Comparison of ENCODE assay signal across 8 mouse cellular contexts in genomic region chr11:115321906-115322693, GRCm38 (mm10). TPM values are rescaled to one million over a fixed set of nuclear protein-coding genes. Genes with fewer than 3 reads are reported as not detected.
A peak's percentile ranks its signal among the peaks of the same experiment; 100 is the strongest.
DNase-seq lines count a peak whose midpoint lies in the region; ATAC-seq and TF ChIP-seq lines count a peak whose summit lies in the region.

TSS of gene Ush1g (minus strand) at chr11:115322041.

- peak; percentile 27 for DNase-seq in heart, adult 8-10 months (ENCODE audit: low spot score)
- no peak for DNase-seq in heart, adult 9 months (ENCODE audit: low spot score in 2 of 2)
- peak; percentile 44 for DNase-seq in G1E (ENCODE audit: low spot score)
- peak; percentile 60 for DNase-seq in cerebellum, adult 9-10 months
- DNase-seq in gastrocnemius, postnatal 10 days, result peak; percentile 77
- DNase-seq in lung, postnatal 25 days (ENCODE audit: low spot score), result peak; percentile 18
- peak; percentile 49 for DNase-seq in skeletal muscle tissue, adult 2 months (ENCODE audit: low read depth, low spot score)

- H3K36me3 ChIP-seq in G1E (replicated peaks), result no peaks in the 10 kb centered on the region
- no peaks in the 10 kb centered on the region for H3K36me3 ChIP-seq in kidney, embryonic 14.5 days (ENCODE audit: control insufficient read depth, insufficient read depth, low read length)

- H3K4me3 ChIP-seq in G1E (ENCODE audit: low read depth, low read length), result no peak within 1 kb of the TSS
- no peak within 1 kb of the TSS for H3K4me3 ChIP-seq in kidney, embryonic 14.5 days (ENCODE audit: low read length)

- H3K4me2 ChIP-seq in kidney, embryonic 14.5 days (replicated peaks; ENCODE audit: low read depth, low read length), result no peak within 1 kb of the TSS; the same call in 1 of the 2 replicates

- no peak for ATAC-seq in G1E (ENCODE audit: extremely low read depth, insufficient number of reproducible peaks, low FRiP score, poor library complexity, severe bottlenecking)
- peak; percentile 37; the same call in 1 of the 2 replicates for ATAC-seq in kidney, embryonic 14.5 days (ENCODE audit: low FRiP score, low TSS enrichment)

- no peaks in the 10 kb centered on the region for H3K9me3 ChIP-seq in G1E (replicated peaks)
- H3K9me3 ChIP-seq in kidney, embryonic 14.5 days (ENCODE audit: control insufficient read depth, low read length), result no peaks in the 10 kb centered on the region

- H3K9ac ChIP-seq in kidney, embryonic 14.5 days (ENCODE audit: low read depth, low read length), result no peak within 1 kb of the TSS

- peaks cover 4% of the 10 kb centered on the region; the same call in 1 of the 2 replicates for H3K4me1 ChIP-seq in G1E (ENCODE audit: insufficient read depth, low read depth, low read length)
- H3K4me1 ChIP-seq in kidney, embryonic 14.5 days (ENCODE audit: control insufficient read depth, insufficient read depth, low read length), result no peaks in the 10 kb centered on the region

- H3K27ac ChIP-seq in kidney, embryonic 14.5 days (ENCODE audit: low read depth, low read length), result no peak within 1 kb of the TSS

- TF ChIP-seq CTCF in G1E (IDR thresholded peaks at IDR 0.05; ENCODE audit: low read depth, low read length), result peak; percentile 53

- peaks cover 33% of the 10 kb centered on the region; the same call in 1 of the 2 replicates for H3K27me3 ChIP-seq in G1E (ENCODE audit: insufficient read depth, low read length)
- peaks cover 78% of the 10 kb centered on the region for H3K27me3 ChIP-seq in kidney, embryonic 14.5 days (ENCODE audit: control insufficient read depth, insufficient read depth, low read length)

- 3% methylated on average over 35 of the region's 35 CpGs for WGBS in kidney, embryonic 14.5 days

RNA-seq across cellular contexts. Expression of gene Ush1g, which starts in this region (rescaled TPM):
- under 1 TPM; 0.09 to 0.28 (median 0.25) TPM for total RNA-seq in heart, adult 8-10 months (2022)
- total RNA-seq in G1E (2014; fragmentation: Nextera tagmentation), result not detected in 2 replicates
- 0.05 and 0.06 TPM in 2 replicates for total RNA-seq in G1E (2017)
- polyA plus RNA-seq in G1E (2012), result not detected in 2 replicates
- total RNA-seq in gastrocnemius, postnatal 10 days (2021), result under 1 TPM; 0.09 to 0.16 TPM
- polyA plus RNA-seq in kidney, embryonic 14.5 days (2014; fragmentation: Nextera tagmentation; extraction: Ambion mirVana), result not detected in 2 replicates

Comparison
In these comparisons a context has a peak if more than half of its experiments do, and no peak if none do; other contexts are left out.
1. Peak in DNase-seq in heart, adult 8-10 months; RNA of the gene not detected or under 1 TPM.
2. Peak in DNase-seq in G1E; RNA of the gene not detected or under 1 TPM.
3. Peak in DNase-seq in gastrocnemius, postnatal 10 days; RNA of the gene not detected or under 1 TPM.
4. Peak in ATAC-seq in kidney, embryonic 14.5 days; RNA of the gene not detected or under 1 TPM.
5. DNase-seq: peak in cerebellum, adult 9-10 months (single experiment), lung, postnatal 25 days (single experiment) and skeletal muscle tissue, adult 2 months (single experiment); none in heart, adult 9 months (0 of 2).